Mouse (Mus musculus) thymus, adult 18-20 months (tissue): ENCODE results near the gene Prdm13.

Experiments
- DNase-seq, 2 experiments: peaks; one replicate each; pipeline ENCODE4 v3.0.0; 2022; ENCODE audit warnings: mixed read lengths in 2 of 2

Prdm13 gene

DNA sequence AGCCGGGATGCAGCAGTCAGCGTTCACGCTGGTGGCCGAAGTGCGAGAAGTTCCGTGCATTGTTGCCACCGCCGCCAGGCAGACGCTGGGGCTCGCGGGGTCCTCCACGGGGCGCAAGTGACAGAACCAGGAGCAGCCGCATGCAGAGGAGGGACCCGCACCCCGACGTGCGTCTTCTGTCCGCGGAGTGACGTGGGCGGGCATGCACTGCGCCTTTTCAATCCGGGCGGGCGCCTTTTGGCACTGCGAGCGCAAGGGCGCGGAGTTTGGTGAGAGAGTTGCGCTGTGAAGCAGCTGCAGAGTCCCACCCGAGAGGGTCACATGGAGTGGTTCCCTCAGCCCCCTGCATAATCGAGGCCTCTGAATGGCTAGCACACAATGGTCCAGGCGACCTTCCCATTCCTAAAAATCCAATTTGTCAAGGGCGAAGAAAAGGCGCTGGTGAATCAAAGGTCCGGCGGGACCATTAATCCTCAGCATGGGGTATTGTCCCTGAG lies at the start of gene Prdm13:
Gene Prdm13 (minus strand): TSS at position 369 of the 497 bp plus-strand sequence.
- DNase-seq: no peak

GRCm38 (mm10) chr4:21727615-21728165 lies 41.9 kb upstream of the Prdm13 start, which contains the start of gene Ccnc:
TSS of gene Ccnc (plus strand) at chr4:21727701.
- DNase-seq: peak; percentile 84 to 85

DNA sequence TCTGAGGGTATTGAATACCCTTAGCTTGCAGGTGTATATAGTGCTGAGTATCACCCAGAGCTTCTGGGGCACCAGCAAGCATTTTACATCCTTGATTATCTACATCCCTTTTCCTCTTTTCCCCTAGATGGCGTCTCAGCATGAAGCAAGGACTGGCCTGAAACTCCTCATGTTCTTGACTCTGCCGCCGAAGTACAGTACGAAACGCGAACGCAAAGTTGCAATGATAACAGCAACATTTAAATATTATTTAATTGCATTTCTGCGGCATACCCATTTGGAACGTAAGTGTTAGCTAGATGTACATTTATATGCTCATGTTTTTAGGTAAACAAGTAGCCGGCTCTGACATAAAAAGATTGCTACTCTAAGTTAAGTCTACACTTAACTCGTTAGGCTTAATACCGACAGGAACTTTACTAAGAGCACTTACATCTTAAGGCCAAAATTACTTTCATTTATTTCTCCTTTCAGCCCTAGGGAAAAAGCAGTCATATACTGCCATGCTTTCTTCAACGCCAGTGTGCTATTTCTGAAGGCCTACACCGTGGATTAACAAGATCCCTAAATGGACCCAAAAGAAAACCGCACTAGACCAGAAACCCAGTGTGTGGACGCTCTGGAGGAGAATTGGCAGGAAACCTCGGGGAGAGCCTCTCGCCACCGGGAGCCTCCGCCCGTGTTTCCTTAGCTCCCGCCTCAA lies 41.3 kb upstream of the Prdm13 start:
- peak in 1 of 2 experiments; percentile 15 for DNase-seq

DNA sequence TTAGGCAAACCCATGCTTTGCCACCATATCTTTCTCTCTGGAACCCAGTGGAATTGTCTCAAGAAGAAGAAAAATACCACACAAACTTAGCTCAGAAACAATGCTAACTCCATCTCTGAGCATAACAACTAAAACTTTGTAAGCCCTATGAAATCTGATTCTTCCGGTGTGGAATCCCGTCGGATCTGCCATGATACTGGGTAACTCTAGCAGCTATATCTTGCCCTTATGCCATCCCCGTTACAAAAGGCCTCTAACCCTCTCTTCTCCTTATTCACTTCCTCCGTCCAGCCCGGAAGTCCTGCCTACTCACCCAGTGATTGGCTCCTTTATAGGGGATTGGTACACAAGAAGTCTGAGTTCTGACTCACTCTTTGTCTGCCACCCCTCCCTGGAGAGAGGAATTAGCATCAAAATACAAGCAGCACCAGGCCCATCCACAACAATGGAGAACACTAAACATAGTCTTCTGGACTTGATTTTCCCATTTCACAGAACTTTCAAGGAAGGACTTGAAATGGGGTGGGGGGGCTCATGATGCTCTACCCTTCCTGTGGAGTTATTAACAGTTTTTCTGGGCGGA lies 37.1 kb upstream of the Prdm13 start:
- no peak for DNase-seq

DNA sequence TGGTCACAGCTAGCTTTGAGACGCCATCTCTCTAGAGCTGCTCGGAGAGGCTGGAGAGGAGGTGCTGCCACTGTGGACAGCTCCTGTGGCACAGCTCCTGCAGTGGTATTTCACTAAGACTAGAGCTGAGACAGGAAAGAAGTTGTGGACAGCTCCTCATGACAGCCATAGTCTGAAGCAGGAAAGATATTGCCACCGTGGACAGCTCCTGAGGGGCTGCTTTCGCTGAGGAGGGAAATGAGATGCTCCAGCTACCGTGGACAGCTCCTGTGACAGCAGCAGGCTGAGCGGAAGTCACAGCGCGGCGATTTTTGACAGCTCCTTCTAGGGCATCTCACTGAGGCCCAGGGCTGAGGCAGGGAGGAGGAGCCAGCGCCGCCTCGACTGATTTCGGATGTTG lies 26.4 kb upstream of the Prdm13 start:
- peak; percentile 20 to 29 for DNase-seq

DNA sequence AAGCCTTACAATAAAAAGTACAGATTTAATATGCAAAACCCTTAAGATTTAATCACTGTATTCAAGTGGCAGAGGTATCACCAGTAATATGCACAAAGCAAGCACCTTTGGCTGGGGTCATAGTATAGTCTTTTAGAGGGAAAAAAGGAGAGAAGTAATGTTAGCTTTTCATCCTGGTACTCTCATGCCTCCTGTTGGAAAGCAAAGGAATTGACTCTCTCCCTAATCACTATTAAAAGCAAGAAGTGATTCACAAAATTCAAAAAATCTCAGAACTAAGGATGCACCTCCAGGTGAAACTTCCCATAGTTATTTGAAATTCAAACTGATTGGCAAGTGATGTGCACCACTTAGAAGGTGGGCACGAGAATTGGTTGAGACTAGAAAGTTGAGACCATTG lies 19.3 kb upstream of the Prdm13 start:
- no peak for DNase-seq

- peak in 1 of 2 experiments; percentile 9 for DNase-seq
Measured at GRCm38 (mm10) chr4:21695638-21696254, 10.0 kb upstream of the Prdm13 start.

- DNase-seq: no peak
Measured at GRCm38 (mm10) chr4:21690221-21690620, 4.5 kb upstream of the Prdm13 start.

GRCm38 (mm10) chr4:21689492-21689941 lies 3.8 kb upstream of the Prdm13 start:
- DNase-seq: no peak

GRCm38 (mm10) chr4:21688703-21689200 lies 3.0 kb upstream of the Prdm13 start:
- no peak for DNase-seq

DNA sequence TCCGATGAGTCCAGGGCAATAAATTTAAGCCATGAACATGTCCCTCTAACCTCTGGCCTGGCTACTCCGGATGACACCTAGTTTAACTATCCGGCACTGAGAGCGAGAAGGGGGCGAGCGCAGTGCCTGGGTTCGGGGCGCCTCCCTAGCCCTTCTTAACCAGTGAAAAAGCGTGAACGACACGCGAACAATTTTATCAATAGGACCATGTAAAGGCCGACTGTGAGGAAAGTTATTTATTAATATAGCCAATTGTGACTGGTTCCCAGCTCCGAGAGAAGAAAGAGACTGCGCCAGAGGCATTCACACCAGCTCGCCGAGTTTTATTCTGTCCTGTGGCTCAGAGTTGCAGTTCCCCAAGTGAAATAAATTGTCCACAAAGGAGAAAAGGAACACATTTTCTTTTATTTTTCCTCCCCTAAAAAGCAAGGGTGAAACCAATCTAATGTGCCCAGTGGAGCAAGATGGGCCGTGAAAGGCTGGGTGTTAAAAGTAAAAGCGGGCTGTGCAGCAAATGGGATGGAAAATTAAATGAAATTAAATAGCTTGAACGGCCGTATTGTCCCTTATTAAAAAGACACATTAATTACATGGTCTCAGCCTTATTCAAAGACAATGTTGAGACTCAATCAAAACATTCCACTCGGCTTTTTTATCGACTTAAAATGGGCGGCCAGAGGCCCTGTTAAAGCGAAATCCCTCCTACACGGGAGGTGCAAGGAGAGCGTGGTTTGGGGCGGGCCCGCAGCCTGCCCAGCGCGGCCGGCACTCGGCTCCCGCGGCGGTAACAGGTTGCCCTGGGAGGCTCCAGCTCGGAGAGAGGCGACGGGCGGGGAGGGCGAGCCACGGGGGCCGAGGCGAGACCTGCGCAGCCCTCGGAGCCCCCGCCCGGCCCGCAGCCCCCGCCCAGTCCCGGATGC lies 2.3 kb upstream of the Prdm13 start:
- DNase-seq: no peak

DNA sequence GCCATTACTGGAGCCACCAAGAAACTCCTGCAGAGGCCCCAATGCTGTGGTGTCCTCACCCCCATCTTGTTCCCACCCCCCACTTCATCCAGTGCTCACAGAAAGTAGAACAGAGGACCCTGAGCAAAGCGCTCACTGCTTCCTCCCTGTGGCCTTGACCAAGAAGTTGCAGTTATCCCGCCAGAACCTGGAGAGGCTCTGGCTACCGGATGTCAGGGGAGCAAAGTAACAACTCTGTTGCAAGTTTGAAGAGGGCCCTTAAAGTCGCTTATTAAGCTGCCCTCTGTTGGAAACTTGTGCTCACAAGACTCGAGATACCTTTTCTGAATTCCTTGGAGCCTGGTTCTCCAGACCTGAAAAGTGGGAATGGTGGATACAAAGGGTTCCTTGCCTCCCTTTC lies 1.2 kb upstream of the Prdm13 start:
- DNase-seq: no peak

DNA sequence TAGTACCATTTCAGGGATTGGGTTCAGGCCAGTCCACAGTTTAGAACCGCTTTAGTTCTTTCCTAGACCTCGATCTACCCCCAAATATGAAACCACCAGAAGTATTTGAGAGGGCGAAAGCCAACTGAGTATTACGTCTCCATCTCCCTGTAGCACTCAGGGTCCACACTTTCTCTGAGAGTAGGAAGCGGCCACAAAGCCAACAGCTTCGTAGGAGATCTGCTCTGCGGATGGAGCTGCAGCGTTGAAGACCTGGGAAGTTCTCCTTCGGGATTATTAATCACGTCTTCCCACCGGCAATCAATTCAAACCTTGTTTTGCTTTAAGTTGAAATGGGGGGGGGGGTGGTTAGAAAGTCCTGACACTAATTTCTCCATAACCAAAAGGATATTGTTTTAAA lies 653 bp upstream of the Prdm13 start:
- no peak for DNase-seq

DNA sequence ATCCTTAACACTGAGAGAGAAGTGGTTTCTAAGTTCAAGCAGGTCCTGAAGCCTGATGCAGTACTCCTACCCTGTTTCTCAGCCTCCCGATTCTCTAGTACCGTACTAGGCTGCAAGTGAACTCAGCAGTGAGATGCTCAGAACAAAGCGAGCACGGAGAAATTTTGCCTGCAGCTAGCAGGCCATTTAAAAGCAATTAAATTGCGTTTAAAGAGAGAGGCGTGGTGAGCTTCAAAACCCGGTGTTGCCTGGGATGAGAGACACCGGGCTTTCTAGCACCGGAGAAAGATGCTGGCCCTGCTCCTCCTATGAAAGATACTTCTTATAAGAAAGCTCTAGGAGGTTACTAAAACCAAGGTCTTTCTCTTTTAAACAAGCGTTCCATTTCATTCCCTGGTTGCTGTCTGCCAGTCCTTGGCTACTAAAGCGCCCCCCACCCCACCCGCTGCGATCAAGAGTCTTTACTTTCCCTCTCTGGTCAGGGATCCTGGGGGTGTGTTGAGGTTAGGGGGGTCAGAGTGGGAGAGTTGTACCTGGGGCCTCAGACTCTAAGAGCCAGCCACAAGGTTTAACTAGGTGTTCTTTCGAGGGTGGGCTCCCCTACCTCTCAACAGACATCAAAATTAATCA lies 1.3 kb downstream of the Prdm13 start:
- no peak for DNase-seq

DNA sequence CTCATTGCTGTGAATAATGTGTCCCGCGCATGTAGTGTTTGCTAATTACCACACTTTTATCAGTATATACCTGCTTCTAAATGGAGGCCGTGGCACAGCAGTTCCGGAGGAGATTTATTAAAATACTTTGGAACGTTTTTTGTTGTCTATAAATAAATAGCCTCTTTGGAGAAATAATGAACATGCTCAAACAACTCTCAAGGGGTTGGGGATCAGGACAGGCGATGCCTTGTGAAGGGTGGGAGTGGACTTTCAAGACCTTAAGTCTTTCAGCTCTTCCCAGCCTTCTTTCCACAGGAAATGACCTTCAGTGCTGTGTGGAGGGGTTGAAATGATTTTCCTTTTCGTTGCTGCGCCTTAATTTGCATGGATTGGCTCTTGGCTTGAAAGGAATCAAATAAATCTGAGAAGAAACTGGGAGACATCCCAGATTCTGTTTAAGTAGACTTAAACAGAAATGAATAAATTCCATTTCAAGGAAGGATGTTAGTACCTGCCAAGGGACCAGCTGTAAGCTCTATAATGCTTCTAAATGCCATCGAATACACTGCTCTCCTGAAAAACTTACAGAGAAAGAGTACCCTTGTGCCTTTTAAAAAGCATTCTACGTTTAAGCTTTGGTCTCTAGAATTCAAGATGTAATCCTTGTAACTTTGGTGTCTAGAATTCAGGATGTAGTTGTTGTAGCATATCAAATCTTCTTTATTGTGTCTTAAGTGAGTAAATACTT lies 3.2 kb downstream of the Prdm13 start:
- DNase-seq: no peak

DNA sequence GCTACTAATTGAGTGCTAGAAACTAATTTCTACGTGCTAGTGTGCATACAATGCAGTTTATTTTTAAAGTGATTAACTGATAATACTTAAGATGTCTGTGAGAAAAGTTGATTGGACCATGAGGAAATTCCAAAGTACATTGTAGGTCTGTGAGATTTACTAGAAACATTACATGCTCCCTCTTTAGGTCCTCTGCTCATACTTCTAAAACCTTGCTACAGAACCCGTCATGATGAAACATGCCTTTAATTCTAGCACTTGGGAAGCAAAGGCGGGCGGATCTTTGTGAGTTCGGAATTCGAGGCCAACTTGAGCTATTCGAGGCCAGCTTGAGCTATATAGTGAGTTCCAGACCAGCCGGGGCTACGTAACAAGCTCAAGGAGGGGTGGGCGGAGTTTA lies 4.8 kb downstream of the Prdm13 start:
- DNase-seq: no peak

- no peak for DNase-seq
Measured at GRCm38 (mm10) chr4:21679624-21680480, 5.9 kb downstream of the Prdm13 start.

- no peak for DNase-seq
Measured at GRCm38 (mm10) chr4:21678975-21679623, 6.7 kb downstream of the Prdm13 start.
